Mouse (Mus musculus): ENCODE results near the gene Izumo3.
"Not testable (repeated sequence)": the region's sequence is repeated elsewhere in the genome, so short reads cannot be mapped to it uniquely, and the experiment has no call there.

- not testable (repeated sequence) for TF ChIP-seq CTCF, POLR2A (IDR thresholded peaks at IDR 0.05; ENCODE audit: insufficient read depth, low read depth, low read length)
These were observed 44.6 kb upstream of the Izumo3 start, which contains the start of gene Gm12666 for GRCm38 (mm10) chr4:92191649-92192048.

Data from olfactory bulb, adult 2 months (tissue).